Mouse (Mus musculus): ENCODE results near the gene Sept1. TPM values are rescaled to one million over a fixed set of nuclear protein-coding genes. Genes with fewer than 3 reads are reported as not detected.

Gene Sept1
- total RNA-seq (2021), result 1 to 10 TPM; 5.2 to 5.4 TPM

DNA sequence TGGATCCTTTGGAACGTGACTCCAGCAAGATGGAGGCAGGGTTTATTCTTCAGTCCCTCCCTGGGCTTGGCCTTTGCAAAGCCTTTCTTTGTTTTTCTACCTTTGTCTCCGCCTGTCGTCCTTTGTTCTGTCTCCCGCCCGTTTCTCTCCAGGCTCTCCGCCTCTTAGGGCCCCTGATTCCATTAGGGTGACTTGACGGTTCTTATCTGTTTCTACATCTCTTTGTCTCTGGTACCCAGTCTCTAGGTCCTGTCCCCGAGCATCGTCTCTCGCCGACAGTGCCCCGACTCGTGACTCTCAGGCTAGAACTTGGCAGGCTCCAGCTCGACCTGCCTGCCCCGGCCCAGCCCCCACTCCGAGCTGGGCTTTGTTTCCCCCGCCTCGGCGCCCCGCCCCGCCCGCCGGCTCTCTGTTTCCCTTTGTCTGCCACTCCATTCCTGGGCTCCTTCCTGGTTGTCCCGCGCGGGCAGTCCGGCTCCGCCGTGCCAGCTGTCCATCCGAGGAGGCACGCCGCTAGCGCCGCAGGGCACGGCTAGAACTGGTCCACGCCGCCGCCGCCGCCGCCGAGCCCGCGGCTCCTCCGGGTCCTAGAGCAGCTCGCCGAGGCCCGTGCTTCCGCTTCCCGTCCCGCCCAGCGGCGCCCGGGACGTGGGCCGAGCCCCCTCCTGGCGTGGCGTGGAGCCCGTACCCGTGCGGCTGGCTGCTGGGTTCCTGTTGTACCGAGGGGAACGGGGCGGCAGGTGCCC, at the start of gene Sept1, which contains the start of gene Zfp553:
Sept1 (minus strand) TSS at position 509 of the 746 bp plus-strand sequence.
Zfp553 (plus strand) TSS at position 440 of the 746 bp plus-strand sequence.
- DNase-seq, result peak; percentile 86

DNA sequence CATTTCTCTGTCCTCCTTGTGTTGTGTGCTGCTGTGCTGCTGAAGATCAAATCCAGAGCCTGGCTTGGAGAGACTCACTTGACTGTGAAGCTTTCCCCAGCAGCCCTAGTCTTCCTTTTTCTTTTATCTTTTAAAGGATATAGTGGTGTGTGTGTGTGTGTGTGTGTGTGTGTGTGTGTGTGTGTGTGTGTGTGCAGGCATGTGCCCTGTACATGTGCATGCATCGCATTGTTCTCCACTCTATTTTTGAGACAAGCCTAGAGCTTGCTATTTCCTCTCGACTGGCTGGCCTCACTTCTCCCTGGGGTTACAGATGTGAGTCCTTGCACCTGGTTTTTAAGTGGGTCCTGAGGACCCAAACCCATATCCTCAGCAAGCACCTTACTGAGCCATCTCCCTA, 49.3 kb upstream of the Sept1 start:
- DNase-seq, result no peak

DNA sequence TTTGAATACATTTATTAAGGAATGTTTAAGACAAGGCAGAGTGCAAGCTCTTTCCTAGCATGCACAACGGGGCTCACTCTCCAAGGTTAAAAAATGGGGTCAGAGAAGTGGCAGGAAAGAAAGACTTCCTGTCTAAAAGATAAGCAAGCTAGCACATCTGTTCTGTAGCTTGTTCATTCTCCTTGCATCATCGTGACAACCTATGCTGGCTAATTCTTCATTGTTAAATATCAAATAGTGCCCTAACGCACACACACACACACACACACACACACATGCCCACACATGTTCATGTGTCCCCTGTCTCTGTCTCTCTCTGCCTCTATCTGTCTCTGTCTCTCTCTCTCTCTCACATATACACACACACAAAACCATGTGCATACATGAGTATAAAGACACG, 48.2 kb upstream of the Sept1 start:
- no peak for DNase-seq

DNA sequence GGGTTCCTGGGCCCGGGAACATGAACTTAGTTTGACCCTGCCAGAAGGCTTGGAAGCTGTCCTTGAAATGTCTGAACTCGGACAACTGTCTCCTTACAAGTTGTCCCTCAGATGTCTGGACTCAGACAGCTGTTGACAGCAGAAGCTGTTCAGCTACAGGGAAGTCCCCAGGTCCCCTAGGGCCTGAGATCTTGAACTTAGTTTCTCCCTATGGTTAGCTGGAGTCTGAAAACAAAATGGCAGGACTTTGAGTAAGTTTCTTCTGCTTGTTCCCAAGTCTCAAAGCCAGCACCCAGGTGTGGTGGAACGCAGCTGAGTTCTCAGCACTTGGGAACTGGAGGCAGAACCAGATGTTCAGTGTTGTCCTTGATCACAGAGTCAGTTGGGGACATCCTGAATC, 47.2 kb upstream of the Sept1 start:
- DNase-seq, result no peak

DNA sequence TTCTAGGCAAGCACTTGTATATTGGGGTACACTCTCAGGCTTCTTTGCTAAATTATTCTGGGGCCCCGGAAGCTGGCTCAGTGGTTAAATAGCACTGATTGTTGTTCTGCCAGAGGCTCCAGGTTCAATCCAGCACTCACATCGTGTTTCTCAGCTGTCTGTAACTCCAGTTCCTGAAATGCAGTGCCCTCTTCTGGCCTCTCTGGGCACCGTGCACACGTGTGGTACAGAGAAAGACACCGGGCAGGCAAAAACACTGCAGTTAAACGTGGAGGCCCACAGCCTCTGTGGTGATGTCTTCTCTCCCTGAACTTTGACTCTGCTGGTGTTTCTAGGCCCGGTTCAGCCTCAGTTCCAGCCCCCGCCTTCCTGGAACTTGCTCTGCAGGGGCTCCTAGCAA, 45.4 kb upstream of the Sept1 start:
- DNase-seq, result no peak

DNA sequence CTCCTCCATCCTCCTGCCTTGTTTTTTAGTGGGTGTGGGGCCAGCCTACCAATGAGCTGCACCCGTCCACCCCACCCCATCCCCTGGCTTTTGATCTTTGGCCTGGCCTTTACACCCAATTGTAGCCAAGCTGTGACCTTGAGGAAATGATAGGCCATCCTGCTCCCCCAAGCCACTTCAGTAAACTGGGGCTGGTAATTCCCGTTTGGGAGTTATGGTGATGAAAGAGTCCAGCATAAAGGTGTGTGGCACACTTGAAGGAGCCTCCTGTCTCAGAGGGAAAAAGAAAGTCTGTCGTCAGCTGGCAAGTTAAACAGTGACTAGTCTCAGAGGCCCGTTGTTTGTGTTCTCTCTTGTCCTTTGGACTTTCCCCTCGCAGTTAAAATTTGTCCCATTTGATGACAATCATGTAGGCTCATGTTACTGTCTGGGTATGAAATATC, 43.6 kb upstream of the Sept1 start:
- DNase-seq, result no peak

DNA sequence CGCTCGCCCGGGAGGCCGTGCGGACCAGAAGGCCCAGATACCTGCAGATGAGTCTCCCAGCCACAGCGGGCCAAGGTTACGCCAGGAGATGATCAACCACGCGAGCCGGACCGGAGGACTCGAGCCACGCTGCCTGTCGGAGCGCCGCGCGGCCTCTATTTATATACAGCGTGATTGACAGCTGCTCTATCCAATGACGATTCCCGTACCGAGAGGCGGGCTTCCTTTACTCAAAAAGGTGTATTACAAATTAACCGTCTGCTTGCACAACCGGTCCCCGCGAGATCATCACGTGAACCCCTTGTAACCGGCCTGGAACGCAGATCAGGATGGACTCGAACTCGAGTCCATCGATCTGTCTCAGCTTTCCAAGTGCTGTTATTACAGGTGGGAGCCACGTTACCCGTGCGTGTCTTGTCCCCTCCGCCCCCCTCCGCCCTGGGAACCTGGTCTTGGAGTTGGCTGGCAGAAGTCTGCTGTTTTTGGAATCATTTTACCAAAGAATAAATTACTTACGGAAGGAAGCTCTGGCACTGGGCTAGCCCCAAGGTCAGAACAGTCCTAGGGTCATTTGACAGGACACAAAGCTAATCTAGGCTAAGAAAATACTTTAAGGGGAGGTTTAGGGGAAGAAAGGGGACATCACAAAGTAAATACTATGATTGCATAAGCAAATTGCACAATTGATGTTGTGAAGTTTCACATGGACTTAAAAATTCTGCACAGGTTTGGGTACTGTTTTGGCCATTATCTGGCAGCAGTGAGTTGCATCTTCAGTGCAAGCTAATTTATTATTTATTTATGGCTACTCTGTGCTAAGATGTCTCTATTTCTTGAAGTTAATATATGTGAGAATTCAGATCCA, 41.2 kb upstream of the Sept1 start, which contains the start of gene Sephs2:
Sephs2 (minus strand) TSS at position 131 of the 865 bp plus-strand sequence.
- peak; percentile 93 to 94 for DNase-seq

DNA sequence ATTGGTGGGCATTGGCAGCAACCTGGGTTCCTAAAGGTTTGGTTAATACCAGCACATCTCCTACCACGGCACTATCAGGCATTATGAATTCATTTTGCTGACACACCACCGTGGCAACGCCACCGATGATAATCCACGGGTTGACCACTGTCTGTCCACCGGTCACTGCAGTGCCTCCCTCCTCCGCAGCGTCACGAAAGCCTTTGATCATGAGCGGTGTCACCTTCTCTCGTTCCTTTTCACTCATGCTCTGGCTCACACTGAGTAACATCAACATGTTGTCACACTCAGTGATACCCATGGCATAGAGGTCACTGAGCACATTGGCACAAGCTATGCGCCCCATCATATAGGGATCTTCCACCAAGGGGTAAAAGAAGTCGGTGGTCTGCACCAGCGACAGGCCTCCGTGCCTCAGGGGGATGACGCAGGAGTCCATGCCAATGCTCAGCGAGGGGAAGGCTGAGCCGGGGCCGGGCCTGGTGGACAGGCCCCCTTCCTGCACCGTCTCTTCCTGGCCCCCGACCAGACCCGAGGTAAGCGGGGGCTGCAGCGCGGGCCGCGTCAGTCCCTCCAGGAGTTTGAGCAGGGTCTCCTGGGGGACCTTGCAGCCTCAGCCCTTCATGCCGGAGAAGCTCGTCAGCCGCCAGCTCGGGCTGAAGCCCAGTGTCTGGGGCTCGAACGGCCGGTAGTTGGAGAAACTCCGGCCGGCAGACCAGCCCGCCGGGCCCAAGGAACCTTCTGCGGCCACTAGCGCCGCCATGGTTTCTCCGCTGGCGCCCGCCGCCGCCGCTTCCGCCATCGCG, 40.4 kb upstream of the Sept1 start:
- peak in 1 of 2 experiments; percentile 26 for DNase-seq

DNA sequence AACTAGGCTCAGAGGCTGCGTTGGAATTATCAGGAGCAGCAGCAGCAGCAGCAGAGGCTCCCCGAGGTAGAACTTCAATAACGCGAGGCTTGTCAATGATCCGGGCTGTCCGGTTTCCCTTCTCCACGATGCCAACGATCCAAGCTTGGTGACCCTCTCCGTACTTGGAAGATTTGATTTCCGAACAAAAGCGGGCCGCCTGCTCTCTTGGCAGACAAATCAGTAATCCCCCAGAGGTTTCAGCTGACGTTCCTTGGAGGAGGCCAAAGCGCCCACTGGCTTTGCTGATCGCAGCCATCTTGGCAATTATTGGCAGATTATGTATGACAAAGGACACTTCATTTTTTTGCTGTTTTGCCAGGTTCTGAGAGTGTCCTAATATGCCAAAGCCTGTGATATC, 39.6 kb upstream of the Sept1 start:
- no peak for DNase-seq

DNA sequence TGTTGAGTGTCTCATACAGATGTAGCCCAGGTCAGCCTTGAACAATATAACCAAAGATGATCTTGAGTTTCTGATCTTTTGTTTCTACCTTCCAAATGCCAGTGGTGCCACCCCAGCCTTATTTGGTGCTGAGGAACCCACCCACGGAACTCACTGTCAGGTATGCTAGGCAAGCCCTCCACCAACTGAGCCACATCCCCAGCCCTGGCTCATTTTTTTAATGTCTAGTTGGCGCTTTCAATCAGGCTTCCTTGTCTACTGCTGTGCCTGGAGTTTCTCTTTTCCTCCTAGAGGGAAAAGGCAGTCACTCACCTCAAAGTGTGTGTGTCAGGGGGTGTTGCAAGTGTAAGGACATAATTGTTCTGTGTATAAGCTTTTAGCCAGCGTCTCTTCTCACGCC, 38.2 kb upstream of the Sept1 start:
- no peak for DNase-seq

DNA sequence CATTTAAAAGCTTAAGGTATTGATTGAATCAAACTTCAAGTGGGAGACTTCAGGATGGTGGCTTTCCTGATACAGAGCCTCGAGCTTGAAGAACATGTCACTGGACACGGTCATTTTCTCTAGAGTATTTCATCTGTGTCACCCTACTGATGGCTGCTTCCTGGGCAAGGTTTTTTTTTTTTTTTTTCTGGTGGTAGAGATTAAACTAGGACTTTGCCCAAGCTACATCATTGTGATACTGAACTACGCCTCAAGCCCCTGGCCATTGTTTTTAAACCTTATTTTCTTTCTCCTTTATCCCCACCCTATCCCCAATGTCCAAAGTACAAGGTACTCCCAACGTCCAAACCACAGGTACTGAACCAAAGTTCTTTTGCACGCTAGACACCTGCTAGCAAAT, 37.7 kb upstream of the Sept1 start:
- no peak for DNase-seq

DNA sequence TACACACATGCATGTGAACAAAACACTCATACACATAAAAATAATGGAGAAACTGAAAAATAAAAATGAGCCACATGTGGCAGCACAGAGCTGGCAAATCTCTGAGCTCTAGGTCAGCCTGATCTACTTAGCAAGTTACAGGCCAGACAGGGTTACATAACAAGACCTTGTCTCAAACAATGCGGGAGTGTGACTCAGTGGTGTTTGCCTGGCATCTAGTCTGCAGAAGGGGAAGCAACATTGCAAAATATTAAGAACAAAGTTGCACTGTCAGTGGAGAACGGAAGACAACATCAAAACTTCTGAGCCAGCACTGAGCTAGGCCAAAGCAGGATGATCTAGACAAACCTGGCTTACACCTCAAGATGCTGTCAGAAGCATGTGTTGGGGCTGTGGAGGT, 37.3 kb upstream of the Sept1 start:
- no peak for DNase-seq

DNA sequence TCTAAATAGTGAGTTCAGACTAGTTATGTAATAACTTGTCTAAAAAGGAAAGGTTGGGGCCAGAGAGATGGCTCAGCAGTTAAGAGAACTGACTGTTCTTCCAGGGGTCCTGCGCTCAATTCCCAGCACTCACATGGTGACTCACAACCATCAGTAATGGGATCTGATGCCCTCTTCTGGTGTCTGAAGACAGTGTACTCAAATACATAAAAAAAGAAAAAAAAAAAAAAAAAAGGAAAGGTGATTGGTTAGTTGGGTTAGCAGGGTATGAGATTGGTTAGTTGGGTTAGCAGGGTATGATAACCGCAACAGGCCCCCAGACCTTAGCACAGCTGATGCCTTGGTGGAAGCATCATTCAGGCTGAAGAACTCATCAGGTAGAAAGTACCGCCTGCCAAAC, 30.6 kb upstream of the Sept1 start:
- no peak for DNase-seq

DNA sequence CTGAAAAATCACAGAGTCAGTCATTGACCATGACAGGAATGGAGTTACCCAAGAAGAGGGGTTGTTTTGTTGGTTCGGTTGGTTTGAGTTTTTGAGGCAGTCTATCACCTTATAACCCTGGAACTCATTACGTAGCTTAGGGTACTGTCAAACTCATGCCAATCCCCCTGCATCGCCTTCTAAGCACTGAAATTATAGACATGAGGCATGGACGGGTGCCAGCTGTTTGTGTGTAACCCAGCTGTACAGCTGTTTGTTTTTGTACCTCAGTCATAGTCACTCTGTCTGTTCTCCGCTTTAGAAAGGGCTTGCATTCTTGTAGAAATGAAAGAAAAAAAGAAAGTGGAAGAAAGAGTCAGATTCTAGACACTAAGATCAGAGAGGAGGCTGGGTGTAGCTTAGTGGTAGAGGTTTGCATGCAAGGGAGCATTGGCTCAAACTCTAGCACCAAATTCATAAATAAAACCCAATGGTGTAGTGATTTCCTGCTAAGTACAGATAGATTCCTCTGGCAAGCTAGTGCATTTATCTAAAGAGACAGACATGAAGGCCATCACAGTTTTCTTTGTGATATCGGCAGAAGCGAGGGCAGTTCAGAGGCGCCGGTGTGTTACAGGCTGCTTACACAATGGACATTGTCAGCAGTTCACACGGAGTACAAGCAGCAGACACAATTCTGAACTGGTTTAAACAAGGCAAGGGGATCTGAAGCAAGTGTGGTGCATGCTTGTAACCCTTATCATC, 29.5 kb upstream of the Sept1 start:
- no peak for DNase-seq

DNA sequence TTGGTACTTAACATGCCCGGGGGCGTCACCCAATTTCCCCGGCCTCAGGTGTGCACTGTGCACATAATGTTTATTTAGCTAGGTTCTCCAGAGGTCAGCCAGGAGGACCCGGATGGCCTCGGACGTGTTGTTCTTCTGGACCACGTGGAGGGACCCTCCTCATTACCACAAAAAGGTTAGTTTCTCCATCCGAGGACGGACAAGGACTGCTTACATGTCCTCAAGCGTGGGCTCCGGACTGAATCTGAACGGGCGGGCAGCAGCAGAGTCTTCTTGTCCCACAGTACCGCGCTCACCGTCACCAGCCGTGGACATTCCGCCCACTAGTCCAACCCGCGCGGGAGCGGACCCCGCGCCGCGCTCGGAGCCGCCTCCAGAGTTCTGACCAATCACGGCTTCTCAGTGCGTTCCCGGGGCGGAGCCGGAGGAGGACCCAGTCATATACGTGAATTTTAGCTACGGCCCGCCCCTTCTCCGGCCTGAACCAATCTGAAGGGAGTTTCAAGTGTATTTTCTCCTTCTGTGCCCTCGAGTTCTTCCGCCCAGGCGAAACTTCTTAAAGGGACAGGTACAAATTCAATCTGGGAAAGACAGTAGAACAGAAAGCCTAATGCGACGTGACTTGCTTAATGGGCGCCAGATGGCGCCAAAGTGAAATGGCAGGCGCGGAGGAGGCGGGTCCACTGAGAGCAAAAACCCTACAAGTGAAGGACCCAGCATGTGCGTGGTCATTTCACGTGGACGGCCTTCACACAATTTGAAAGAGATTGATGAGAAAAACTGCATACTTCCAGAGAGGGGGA, 27.6 kb upstream of the Sept1 start, which contains the start of gene Dctpp1:
Dctpp1 (minus strand) TSS at position 401 of the 803 bp plus-strand sequence.
- peak; percentile 96 to 97 for DNase-seq

DNA sequence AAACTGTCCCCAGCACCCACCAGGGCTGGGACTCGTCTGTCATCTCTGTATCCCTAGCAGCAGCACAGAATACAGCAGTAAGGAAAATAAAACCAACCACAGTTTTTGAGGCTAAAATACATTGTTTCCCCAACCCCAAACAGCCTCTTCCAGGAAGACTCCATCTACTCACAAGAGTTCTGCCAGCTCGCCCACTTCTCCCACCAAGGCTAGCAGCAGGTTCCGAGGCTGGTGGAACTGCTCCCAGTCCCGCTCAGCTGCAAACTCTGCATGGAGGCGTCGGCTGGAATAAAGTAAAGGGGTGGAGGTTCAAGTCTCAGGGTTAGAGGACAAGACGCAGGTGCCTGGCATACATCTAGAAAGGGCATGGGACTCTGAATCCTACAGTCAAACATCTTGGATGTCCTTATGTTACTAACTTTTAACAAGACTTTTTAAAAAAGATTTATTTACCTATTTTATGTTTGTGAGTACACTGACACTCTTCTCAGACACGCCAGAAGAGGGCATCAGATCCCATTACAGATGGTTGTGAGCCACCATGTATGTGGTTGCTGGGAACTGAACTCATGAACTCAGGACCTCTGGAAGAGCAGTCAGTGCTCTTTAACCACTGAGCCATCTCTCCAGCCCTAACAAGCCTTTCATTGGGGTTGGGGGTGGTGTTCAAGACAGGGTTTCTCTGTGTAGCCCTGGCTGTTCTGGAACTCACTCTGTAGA, 26.4 kb upstream of the Sept1 start:
- DNase-seq, result no peak

DNA sequence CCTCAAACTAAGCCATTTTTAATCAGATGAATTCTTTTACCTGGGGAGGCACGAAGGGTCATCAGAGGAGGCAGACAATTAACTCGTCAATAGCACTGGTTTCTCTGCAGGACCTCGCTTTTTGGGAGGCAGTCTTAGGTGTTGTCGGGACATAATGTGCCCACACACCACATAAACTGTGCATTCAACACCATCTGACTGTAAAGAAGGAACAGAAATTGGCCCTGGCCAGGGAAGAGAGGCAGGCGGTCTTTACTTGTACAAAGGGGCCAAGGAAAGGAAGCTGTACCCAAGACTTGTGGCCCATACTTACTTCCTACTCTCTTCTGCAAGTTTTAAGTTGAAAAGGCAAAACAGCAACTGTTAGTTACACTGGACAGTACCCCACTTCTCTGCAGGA, 23.6 kb upstream of the Sept1 start:
- no peak for DNase-seq

DNA sequence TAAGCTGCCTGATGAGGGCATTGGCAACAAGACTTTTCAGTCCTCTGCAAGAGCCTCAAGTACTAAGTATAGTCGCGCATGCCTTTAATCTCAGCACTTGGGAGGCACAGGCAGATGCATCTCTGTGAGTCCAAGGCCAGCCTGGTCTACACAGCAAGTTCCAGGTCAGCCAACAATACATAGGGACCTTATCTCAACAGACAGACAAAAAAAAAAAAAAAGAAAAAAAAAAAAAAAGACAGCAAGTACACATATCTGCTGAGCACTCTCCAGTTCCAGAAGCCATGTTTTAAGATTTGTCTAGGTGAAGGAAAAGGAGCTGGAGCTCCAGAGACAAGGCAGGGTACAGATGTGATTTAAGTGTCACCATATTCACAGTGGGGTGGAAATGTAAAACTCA, 23.0 kb upstream of the Sept1 start:
- DNase-seq, result no peak

DNA sequence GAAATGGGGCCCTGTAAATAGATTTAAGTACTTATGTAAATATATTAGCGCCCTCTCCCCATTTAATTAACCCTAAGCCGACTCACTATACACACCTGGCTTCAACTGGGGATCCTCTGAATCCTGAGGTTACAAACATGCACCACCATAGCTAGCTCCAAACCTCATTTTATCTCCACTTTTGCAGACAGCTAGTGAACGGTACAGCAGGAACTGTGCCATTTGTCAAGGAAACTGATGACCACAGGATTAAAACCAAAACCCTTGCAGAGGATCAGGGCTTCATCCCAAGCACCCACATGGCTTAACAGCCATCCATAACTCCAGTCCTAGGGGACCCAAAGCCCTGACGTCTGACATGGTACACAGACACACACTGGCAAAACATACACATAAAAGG, 22.1 kb upstream of the Sept1 start:
- DNase-seq, result no peak
